Mouse (Mus musculus) liver, postnatal 0 days (tissue): Measurements from ENCODE around the gene Cars2. TPM values are rescaled to one million over a fixed set of nuclear protein-coding genes. Genes with fewer than 3 reads are reported as not detected.
"Not testable (repeated sequence)": the region's sequence is repeated elsewhere in the genome, so short reads cannot be mapped to it uniquely, and the experiment has no call there.

Experiments used
- ATAC-seq: fragments of 200-750 bp; cut with Nextera tagmentation; 2 replicates; pipeline ENCODE4 v1.8.0; 2017; ENCODE audit warnings: mild to moderate bottlenecking, moderate library complexity
- DNase-seq: peaks from one replicate; pipeline ENCODE4 v3.0.0-alpha.2; 2016
- H3K27ac ChIP-seq: fragments of 300-500 bp; sonication (generic); 2 replicates; pipeline ENCODE4 v1.5.1; 2014; ENCODE audit warnings: antibody characterized with exemption, moderate library complexity, mild to moderate bottlenecking, low read depth
- H3K27me3 ChIP-seq: fragments of 300-500 bp; sonication (generic); 2 replicates; pipeline ENCODE4 v1.6.1; 2014; ENCODE audit warnings: low read length, control low read depth, mixed read lengths; ENCODE audit not compliant: insufficient read depth
- H3K36me3 ChIP-seq: fragments of 300-500 bp; sonication (generic); replicated peaks from 2 replicates; pipeline ENCODE4 v1.6.1; 2014; ENCODE audit warnings: mild to moderate bottlenecking, control low read depth, low read length, moderate library complexity, mixed read lengths; ENCODE audit not compliant: insufficient read depth
- H3K4me1 ChIP-seq: fragments of 300-500 bp; sonication (generic); 2 replicates; pipeline ENCODE4 v1.6.1; 2014; ENCODE audit warnings: antibody characterized with exemption, mild to moderate bottlenecking, control low read depth; ENCODE audit not compliant: insufficient read depth
- H3K4me2 ChIP-seq: fragments of 300-500 bp; sonication (generic); 2 replicates; pipeline ENCODE4 v1.6.1; 2014; ENCODE audit warnings: low read depth, mild to moderate bottlenecking, low read length, moderate library complexity, mixed read lengths
- H3K4me3 ChIP-seq: fragments of 300-500 bp; sonication (generic); 2 replicates; pipeline ENCODE4 v1.5.1; 2014; ENCODE audit warnings: low read depth, low read length
- H3K9ac ChIP-seq: fragments of 300-500 bp; sonication (generic); replicated peaks from 2 replicates; pipeline ENCODE4 v1.6.1; 2014; ENCODE audit warnings: mild to moderate bottlenecking, moderate library complexity
- H3K9me3 ChIP-seq: fragments of 300-500 bp; sonication (generic); 2 replicates; pipeline ENCODE4 v1.6.1; 2016; ENCODE audit warnings: mild to moderate bottlenecking, control low read depth, low read length, mixed read lengths
- CTCF ChIP-seq: sonication (generic); IDR thresholded peaks from 2 replicates; pipeline ENCODE4 v1.5.1; 2016; ENCODE audit warnings: antibody characterized with exemption, low read depth
- EP300 ChIP-seq: IDR thresholded peaks from 2 replicates; pipeline ENCODE4 v1.6.1; 2016; ENCODE audit warnings: antibody characterized with exemption, low read depth, mild to moderate bottlenecking
- WGBS: fragments of 180-500 bp; shearing (Covaris S2); extraction: QIAGEN DNeasy Blood & Tissue Kit; methylation state at CpG from one replicate; pipeline ENCODE4 v1.1.7; 2014; ENCODE audit not compliant: insufficient replicate concordance; 5-methylcytosine and 5-hydroxymethylcytosine counted together
- polyA plus RNA-seq: library from polyadenylated mRNA; unstranded; fragments of >200 nt; fragmentation: Nextera tagmentation; extraction: Ambion mirVana; gene quantifications from 2 replicates; pipeline ENCODE4 v1.2.1, GENCODE M21; 2015

Cars2 gene
- polyA plus RNA-seq, 1 experiment from 2014 or later: 8.4 TPM

- Histone ChIP-seq H3K9me3 (no peaks in the 10 kb centered on the region), H3K27me3 (no peaks in the 10 kb centered on the region), H3K36me3 (peaks cover 7% of the 10 kb centered on the region; the same call in 1 of the 2 replicates), H3K4me1 (no peaks in the 10 kb centered on the region), H3K9ac (no peak overlapping the region), H3K4me2 (no peak overlapping the region), H3K4me3 (no peak overlapping the region), H3K27ac (no peak overlapping the region)
- TF ChIP-seq EP300 (no peak), CTCF (no peak)
- WGBS: 75% methylated on average over 22 of the region's 22 CpGs
- ATAC-seq (no peak), DNase-seq (no peak)
Measured at GRCm38 (mm10) chr8:11569260-11570097, 18.9 kb upstream of the Cars2 start.

GRCm38 (mm10) chr8:11568193-11568592, 17.6 kb upstream of the Cars2 start:
- not testable (repeated sequence) for H3K9me3 ChIP-seq

GRCm38 (mm10) chr8:11564721-11565120, 14.1 kb upstream of the Cars2 start:
- Histone ChIP-seq H3K4me1 (no peaks in the 10 kb centered on the region), H3K36me3 (peaks cover 33% of the 10 kb centered on the region), H3K27me3 (no peaks in the 10 kb centered on the region), H3K4me3 (no peak overlapping the region), H3K4me2 (no peak overlapping the region), H3K9me3 (no peaks in the 10 kb centered on the region), H3K9ac (no peak overlapping the region), H3K27ac (no peak overlapping the region)
- ATAC-seq (no peak), DNase-seq (no peak)
- WGBS: 85% methylated on average over 7 of the region's 7 CpGs
- TF ChIP-seq CTCF (no peak), EP300 (no peak)

More at GRCm38 (mm10) chr8:11568193-11568592, 17.6 kb upstream of the Cars2 start:
- H3K9ac ChIP-seq, H3K27me3 ChIP-seq, H3K4me1 ChIP-seq, H3K27ac ChIP-seq, ATAC-seq, H3K4me3 ChIP-seq, DNase-seq, H3K4me2 ChIP-seq: not testable (repeated sequence)
- peaks cover 16% of the 10 kb centered on the region; the same call in 1 of the 2 replicates for H3K36me3 ChIP-seq
- 64% methylated on average over 2 of the region's 2 CpGs for WGBS

- peaks cover 33% of the 10 kb centered on the region for H3K36me3 ChIP-seq
- TF ChIP-seq CTCF: no peak
- TF ChIP-seq EP300: no peak
- DNase-seq (no peak), ATAC-seq (no peak)
- 74% methylated on average over 5 of the region's 5 CpGs for WGBS
- H3K27me3 ChIP-seq: no peaks in the 10 kb centered on the region
- peaks cover 4% of the 10 kb centered on the region for H3K4me1 ChIP-seq
- no peak overlapping the region for H3K4me3 ChIP-seq
- no peak overlapping the region for H3K27ac ChIP-seq
- no peaks in the 10 kb centered on the region for H3K9me3 ChIP-seq
- no peak overlapping the region for H3K9ac ChIP-seq
- no peak overlapping the region for H3K4me2 ChIP-seq
Measured at GRCm38 (mm10) chr8:11564236-11564635, 13.7 kb upstream of the Cars2 start.

- H3K9me3 ChIP-seq: no peaks in the 10 kb centered on the region
- TF ChIP-seq EP300: no peak
- TF ChIP-seq CTCF: no peak
- H3K27ac ChIP-seq: no peak overlapping the region
- no peak for DNase-seq
- H3K4me3 ChIP-seq: no peak overlapping the region
- peaks cover 9% of the 10 kb centered on the region for H3K4me1 ChIP-seq
- H3K36me3 ChIP-seq: peaks cover 31% of the 10 kb centered on the region
- ATAC-seq: no peak
- H3K4me2 ChIP-seq: no peak overlapping the region
- H3K9ac ChIP-seq: no peak overlapping the region
- no peaks in the 10 kb centered on the region for H3K27me3 ChIP-seq
- 86% methylated on average over 9 of the region's 9 CpGs for WGBS
Measured at GRCm38 (mm10) chr8:11560220-11560619, 9.6 kb upstream of the Cars2 start.

- no peaks in the 10 kb centered on the region for H3K27me3 ChIP-seq
- no peaks in the 10 kb centered on the region for H3K9me3 ChIP-seq
- H3K4me2 ChIP-seq: peak overlapping the region; percentile 68
- TF ChIP-seq EP300 (no peak), CTCF (no peak)
- H3K4me3 ChIP-seq: peak overlapping the region; percentile 81; the same call in 1 of the 2 replicates
- no peak for ATAC-seq
- H3K9ac ChIP-seq: no peak overlapping the region
- DNase-seq: no peak
- no peak overlapping the region for H3K27ac ChIP-seq
- H3K36me3 ChIP-seq: peaks cover 26% of the 10 kb centered on the region
- H3K4me1 ChIP-seq: peaks cover 13% of the 10 kb centered on the region
- 69% methylated on average over 3 of the region's 3 CpGs for WGBS
Measured at GRCm38 (mm10) chr8:11559511-11559910, 8.9 kb upstream of the Cars2 start.
